Mouse (Mus musculus) bone marrow, adult 2 months (tissue): ENCODE results near the gene C530025M09Rik. TPM values are rescaled to one million over a fixed set of nuclear protein-coding genes. Genes with fewer than 3 reads are reported as not detected.

Experiments used
- H3K27ac ChIP-seq: fragments of 200-500 bp; 2 replicates; pipeline ENCODE4 v1.5.1; 2012; ENCODE audit warnings: low read depth, mild to moderate bottlenecking, control low read depth, inconsistent platforms, low read length; ENCODE audit not compliant: control insufficient read depth, poor library complexity, insufficient read depth
- H3K4me1 ChIP-seq: fragments of 200-500 bp; 2 replicates; pipeline ENCODE4 v1.6.1; 2011; ENCODE audit warnings: low read length; ENCODE audit not compliant: control insufficient read depth, insufficient read depth
- H3K4me3 ChIP-seq: fragments of 200-500 bp; replicated peaks from 2 replicates; pipeline ENCODE3; 2011; ENCODE audit warnings: mild to moderate bottlenecking, low read depth, low read length, control low read depth; ENCODE audit not compliant: control insufficient read depth
- CTCF ChIP-seq: fragments of 200-500 bp; IDR thresholded peaks from 2 replicates; pipeline ENCODE4 v1.5.1; 2011; ENCODE audit warnings: low read length, control low read depth; ENCODE audit not compliant: control insufficient read depth, insufficient read depth
- POLR2A ChIP-seq: fragments of 200-500 bp; IDR thresholded peaks from 2 replicates; pipeline ENCODE4 v1.6.1; 2011; ENCODE audit warnings: low read depth, mild to moderate bottlenecking, control low read depth, low read length, borderline replicate concordance; ENCODE audit not compliant: control insufficient read depth
- WGBS: fragments of 180-500 bp; shearing (Covaris S2); methylation state at CpG from one replicate; pipeline ENCODE4 v1.1.7; 2018; 5-methylcytosine and 5-hydroxymethylcytosine counted together
- polyA plus RNA-seq: library from polyadenylated mRNA; stranded (reverse); fragments of >200 nt; gene quantifications from 2 replicates; pipeline ENCODE4 v1.2.4, GENCODE M21; 2011; ENCODE audit warnings: low replicate concordance; ENCODE audit not compliant: missing spikeins, insufficient read depth, insufficient read length

C530025M09Rik gene
- polyA plus RNA-seq, 1 experiment, result not detected

DNA sequence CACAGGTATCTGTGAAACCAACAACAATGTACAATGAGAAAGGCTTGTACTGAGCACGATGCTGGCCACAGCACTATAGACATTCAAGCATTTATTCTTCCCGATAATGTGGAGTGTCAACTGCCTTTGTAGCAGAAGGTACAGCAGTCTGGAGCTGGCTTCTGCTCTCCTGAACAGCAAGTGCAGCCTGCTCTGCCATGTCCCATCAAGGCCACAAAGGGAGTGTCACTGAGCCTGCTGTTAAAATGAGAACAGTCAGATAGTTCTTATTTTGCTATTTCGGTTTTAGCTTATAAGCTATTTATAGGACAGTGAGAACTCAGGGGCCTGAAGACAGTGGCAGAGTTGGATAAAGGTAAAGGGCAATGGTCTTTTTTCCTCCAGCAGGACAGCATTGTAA, 11.3 kb downstream of the C530025M09Rik start:
- 75% methylated on average over 3 of the region's 3 CpGs for WGBS
- TF ChIP-seq POLR2A (no peak), CTCF (no peak)
- Histone ChIP-seq H3K4me3 (no peak overlapping the region), H3K27ac (no peak overlapping the region), H3K4me1 (no peaks in the 10 kb centered on the region)

DNA sequence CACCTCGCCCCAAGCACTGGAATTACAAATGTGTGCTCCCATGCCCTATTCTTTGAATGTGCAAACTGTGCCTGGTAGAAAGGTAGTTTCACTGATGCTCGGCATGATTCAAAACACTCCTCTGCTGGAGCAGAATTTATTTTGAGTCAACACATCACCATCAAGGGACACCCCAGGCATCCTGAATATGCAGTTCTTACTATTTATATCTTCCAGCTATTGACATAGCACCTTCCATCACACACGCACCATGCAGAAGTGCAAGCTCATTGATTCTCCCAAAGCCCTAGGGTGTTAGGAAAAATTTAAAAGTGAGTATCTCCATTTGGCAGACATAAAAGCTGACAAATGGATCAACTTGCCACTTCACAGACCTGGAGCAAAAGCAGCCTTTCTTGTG, 12.6 kb downstream of the C530025M09Rik start:
- H3K4me3 ChIP-seq, result no peak overlapping the region
- no peaks in the 10 kb centered on the region for H3K4me1 ChIP-seq
- H3K27ac ChIP-seq, result no peak overlapping the region
- WGBS, result 74% methylated on average over 3 of the region's 3 CpGs
- TF ChIP-seq POLR2A (no peak), CTCF (no peak)

DNA sequence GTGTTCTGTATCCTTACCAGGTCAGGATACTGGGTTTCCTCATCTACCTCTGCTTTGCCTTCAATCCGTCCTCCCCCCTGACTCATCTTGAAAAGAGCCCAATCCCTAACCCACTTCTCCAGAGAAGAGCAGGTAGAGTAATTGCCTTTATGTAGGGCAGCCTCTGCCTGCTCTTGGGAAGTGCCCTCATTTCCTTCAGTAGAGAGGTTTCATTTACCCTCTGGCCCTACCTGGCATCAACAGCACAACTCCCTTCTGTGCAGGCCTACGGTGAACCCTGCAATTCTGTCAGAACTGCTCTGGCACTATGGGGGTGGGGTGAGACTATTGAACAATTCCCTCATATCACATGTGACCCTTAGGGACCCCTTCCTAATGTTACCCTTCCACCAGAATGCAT, 18.1 kb downstream of the C530025M09Rik start:
- WGBS, result 73% methylated on average over 2 of the region's 2 CpGs
- H3K4me1 ChIP-seq, result no peaks in the 10 kb centered on the region
- H3K27ac ChIP-seq, result no peak overlapping the region
- TF ChIP-seq CTCF, result no peak
- no peak for TF ChIP-seq POLR2A
- H3K4me3 ChIP-seq, result no peak overlapping the region

DNA sequence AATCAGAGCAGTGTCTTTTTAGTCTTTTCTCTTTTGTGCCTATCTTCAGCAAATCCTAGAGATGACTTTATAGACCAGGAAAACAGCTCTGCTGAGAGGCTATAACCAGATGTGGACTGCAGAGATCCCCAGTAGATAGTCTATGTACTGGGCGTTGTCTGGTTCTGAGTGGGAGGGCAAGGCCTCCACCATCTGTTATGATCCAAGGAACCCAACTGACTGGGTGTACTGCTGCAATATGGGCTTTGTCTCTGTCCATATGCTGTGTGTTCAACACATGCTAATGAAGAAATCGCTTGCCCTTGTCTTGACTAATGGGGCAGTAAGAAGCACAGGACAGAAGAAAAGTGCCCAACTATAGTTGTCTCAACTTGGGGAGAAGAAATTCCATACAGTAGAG, 25.8 kb downstream of the C530025M09Rik start:
- H3K27ac ChIP-seq, result no peak overlapping the region
- TF ChIP-seq POLR2A (no peak), CTCF (no peak)
- H3K4me1 ChIP-seq, result no peaks in the 10 kb centered on the region
- H3K4me3 ChIP-seq, result no peak overlapping the region
- WGBS, result 70% methylated on average over 2 of the region's 2 CpGs

DNA sequence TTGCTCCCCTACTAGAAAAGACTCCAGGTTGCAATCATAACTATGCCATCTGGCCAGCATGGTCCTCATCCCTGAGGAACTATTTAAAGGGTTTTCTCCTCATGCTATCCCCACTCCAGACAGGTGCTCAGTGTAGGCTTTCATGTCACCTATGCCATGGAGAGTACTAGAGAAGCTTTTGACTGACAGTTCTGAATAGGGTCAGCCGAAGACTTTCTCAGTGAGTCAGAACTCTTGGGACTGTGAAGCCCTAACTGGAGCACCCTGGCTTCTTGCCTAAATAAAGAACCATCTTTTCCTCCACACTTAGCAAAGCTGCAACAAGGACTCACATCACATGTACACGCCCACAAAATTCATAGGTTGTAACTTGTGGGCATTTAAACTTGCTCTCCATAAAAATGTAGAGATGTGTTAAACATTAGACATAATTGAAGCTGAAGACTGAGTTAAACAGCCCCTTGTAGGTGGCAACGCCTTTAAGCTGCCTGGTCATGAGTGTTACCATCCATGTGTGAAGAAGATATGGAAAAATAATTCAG, 26.3 kb downstream of the C530025M09Rik start:
- 68% methylated on average over 3 of the region's 3 CpGs for WGBS
- Histone ChIP-seq H3K27ac (no peak overlapping the region), H3K4me3 (no peak overlapping the region), H3K4me1 (no peaks in the 10 kb centered on the region)
- TF ChIP-seq CTCF (no peak), POLR2A (no peak)

DNA sequence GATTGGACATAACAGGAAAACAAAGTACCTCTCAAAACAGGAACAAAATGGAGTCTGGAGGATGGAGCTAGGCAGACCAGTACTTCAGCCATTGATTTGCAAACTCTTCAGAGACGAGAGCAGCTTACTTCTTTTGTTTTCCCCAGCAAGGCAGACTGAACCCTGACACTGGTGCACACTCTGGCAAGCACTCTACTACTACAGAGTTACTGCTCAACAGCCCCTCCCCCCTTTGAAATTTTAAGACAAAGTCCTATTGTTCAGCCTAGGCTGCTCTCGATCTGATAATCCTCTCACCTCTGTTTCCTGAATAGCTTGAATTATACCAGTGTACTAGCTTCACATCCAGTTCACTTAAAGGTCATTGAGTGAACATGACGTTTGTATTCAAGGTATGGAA, 32.4 kb downstream of the C530025M09Rik start:
- no peak overlapping the region for H3K27ac ChIP-seq
- 12% methylated on average over 3 of the region's 3 CpGs for WGBS
- no peak overlapping the region for H3K4me3 ChIP-seq
- H3K4me1 ChIP-seq, result no peaks in the 10 kb centered on the region
- TF ChIP-seq POLR2A (no peak), CTCF (no peak)

Other genes starting within 250 kb of the C530025M09Rik start
- gene Syndig1, start 2.0 kb downstream of the C530025M09Rik start, polyA plus RNA-seq, result not detected in 2 replicates